Mouse (Mus musculus) thymus, adult 2 months (tissue): Measurements from ENCODE around the gene Harbi1. TPM values are rescaled to one million over a fixed set of nuclear protein-coding genes. Genes with fewer than 3 reads are reported as not detected.
A peak's percentile ranks its signal among the peaks of the same experiment; 100 is the strongest.
"Not testable (repeated sequence)": the region's sequence is repeated elsewhere in the genome, so short reads cannot be mapped to it uniquely, and the experiment has no call there.

ENCODE experiments used
- DNase-seq: peaks from one replicate; pipeline ENCODE4 v3.0.0; 2021
- H3K27ac ChIP-seq: fragments of 200-500 bp; 2 replicates; pipeline ENCODE4 v1.5.1; 2012; ENCODE audit warnings: low read length, control low read depth; ENCODE audit not compliant: control insufficient read depth, insufficient read depth
- H3K27me3 ChIP-seq: fragments of 200-500 bp; 2 replicates; pipeline ENCODE4 v1.6.1; 2012; ENCODE audit warnings: mild to moderate bottlenecking, low read length, moderate library complexity, mixed read lengths; ENCODE audit not compliant: control insufficient read depth, insufficient read depth
- H3K36me3 ChIP-seq: fragments of 200-500 bp; 2 replicates; pipeline ENCODE4 v1.6.1; 2012; ENCODE audit warnings: mild to moderate bottlenecking, low read length, moderate library complexity; ENCODE audit not compliant: control insufficient read depth, insufficient read depth
- H3K4me1 ChIP-seq: fragments of 200-500 bp; replicated peaks from 2 replicates; pipeline ENCODE4 v1.6.1; 2012; ENCODE audit warnings: low read length; ENCODE audit not compliant: control insufficient read depth, insufficient read depth
- H3K4me3 ChIP-seq: fragments of 200-500 bp; 2 replicates; pipeline ENCODE4 v1.5.1; 2012; ENCODE audit warnings: mild to moderate bottlenecking, low read length, control low read depth, moderate library complexity; ENCODE audit not compliant: control insufficient read depth, insufficient read depth
- CTCF ChIP-seq: fragments of 200-500 bp; IDR thresholded peaks from 2 replicates; pipeline ENCODE4 v1.5.1; 2012; ENCODE audit warnings: mild to moderate bottlenecking, control low read depth, low read length, moderate library complexity, borderline replicate concordance; ENCODE audit not compliant: control insufficient read depth, poor library complexity, insufficient read depth; ENCODE audit errors: extremely low read depth
- POLR2A ChIP-seq: fragments of 200-500 bp; IDR thresholded peaks from 2 replicates; pipeline ENCODE4 v1.6.1; 2012; ENCODE audit warnings: mild to moderate bottlenecking, low read length, control low read depth, moderate library complexity; ENCODE audit not compliant: control insufficient read depth, poor library complexity, insufficient read depth; ENCODE audit errors: extremely low read depth
- WGBS: fragments of 180-500 bp; shearing (Covaris S2); methylation state at CpG from one replicate; pipeline ENCODE4 v1.1.7; 2018; 5-methylcytosine and 5-hydroxymethylcytosine counted together
- polyA plus RNA-seq: library from polyadenylated mRNA; depleted of rRNA; stranded (reverse); fragments of >200 nt; gene quantifications from 2 replicates; pipeline ENCODE4 v1.2.3, GENCODE M21; 2012

The Harbi1 gene
- polyA plus RNA-seq, 1 experiment, result 4.4 TPM

- Histone ChIP-seq H3K4me3 (peak overlapping the region; percentile 49), H3K27ac (peak overlapping the region; percentile 22), H3K4me1 (peaks cover 3% of the 10 kb centered on the region), H3K27me3 (no peaks in the 10 kb centered on the region), H3K36me3 (no peaks in the 10 kb centered on the region)
- peak; percentile 4 for DNase-seq
- under 1% methylated on average over 8 of the region's 8 CpGs for WGBS
- TF ChIP-seq CTCF, result no peak
- TF ChIP-seq POLR2A, result no peak
These were observed 739 bp downstream of the Harbi1 start for GRCm38 (mm10) chr2:91711256-91711925.

GRCm38 (mm10) chr2:91714921-91715320 lies 4.3 kb downstream of the Harbi1 start:
- H3K27ac ChIP-seq, result no peak overlapping the region
- DNase-seq, result no peak
- WGBS, result 100% methylated on average over 1 of the region's 1 CpGs
- no peak overlapping the region for H3K4me3 ChIP-seq
- no peak for TF ChIP-seq CTCF
- no peaks in the 10 kb centered on the region for H3K36me3 ChIP-seq
- H3K4me1 ChIP-seq, result no peaks in the 10 kb centered on the region
- H3K27me3 ChIP-seq, result no peaks in the 10 kb centered on the region

GRCm38 (mm10) chr2:91718276-91718675 lies 7.6 kb downstream of the Harbi1 start:
- no peak overlapping the region for H3K4me3 ChIP-seq

GRCm38 (mm10) chr2:91723382-91723781 lies 12.7 kb downstream of the Harbi1 start:
- WGBS, result 93% methylated on average over 4 of the region's 4 CpGs
- no peak overlapping the region for H3K27ac ChIP-seq
- DNase-seq, result no peak
- no peak overlapping the region for H3K4me3 ChIP-seq
- TF ChIP-seq CTCF, result no peak
- TF ChIP-seq POLR2A, result no peak
- no peaks in the 10 kb centered on the region for H3K4me1 ChIP-seq
- no peaks in the 10 kb centered on the region for H3K36me3 ChIP-seq
- no peaks in the 10 kb centered on the region for H3K27me3 ChIP-seq

More at GRCm38 (mm10) chr2:91718276-91718675, 7.6 kb downstream of the Harbi1 start:
- no peaks in the 10 kb centered on the region for H3K36me3 ChIP-seq
- DNase-seq, result no peak
- no peaks in the 10 kb centered on the region for H3K27me3 ChIP-seq
- TF ChIP-seq CTCF (no peak), POLR2A (no peak)
- H3K27ac ChIP-seq, result no peak overlapping the region
- no peaks in the 10 kb centered on the region for H3K4me1 ChIP-seq
- WGBS, result 95% methylated on average over 6 of the region's 6 CpGs

- no peak for DNase-seq
- Histone ChIP-seq H3K27ac (no peak overlapping the region), H3K4me1 (no peaks in the 10 kb centered on the region), H3K27me3 (no peaks in the 10 kb centered on the region), H3K4me3 (no peak overlapping the region), H3K36me3 (no peaks in the 10 kb centered on the region)
- TF ChIP-seq CTCF (no peak), POLR2A (no peak)
These were observed 13.3 kb downstream of the Harbi1 start for GRCm38 (mm10) chr2:91723951-91724350.

GRCm38 (mm10) chr2:91724716-91725115 lies 14.1 kb downstream of the Harbi1 start:
- no peaks in the 10 kb centered on the region for H3K4me1 ChIP-seq
- DNase-seq, result no peak
- no peak overlapping the region for H3K4me3 ChIP-seq
- WGBS, result 70% methylated on average over 2 of the region's 2 CpGs
- no peaks in the 10 kb centered on the region for H3K36me3 ChIP-seq
- H3K27me3 ChIP-seq, result no peaks in the 10 kb centered on the region
- H3K27ac ChIP-seq, result no peak overlapping the region
- TF ChIP-seq POLR2A (no peak), CTCF (no peak)

- not testable (repeated sequence) for H3K27ac ChIP-seq, H3K4me3 ChIP-seq, H3K36me3 ChIP-seq, H3K27me3 ChIP-seq, H3K4me1 ChIP-seq
- WGBS, result 12% methylated on average over 4 of the region's 4 CpGs
- DNase-seq, result peak; percentile 27
These were observed 14.8 kb downstream of the Harbi1 start for GRCm38 (mm10) chr2:91725476-91725875.
